ENCODE assay signal across 8 mouse cellular contexts in genomic region chr16:32661493-32661921, GRCm38 (mm10). TPM values are rescaled to one million over a fixed set of nuclear protein-coding genes. Genes with fewer than 3 reads are reported as not detected.
DNase-seq lines count a peak whose midpoint lies in the region; ATAC-seq and TF ChIP-seq lines count a peak whose summit lies in the region.

No protein-coding gene starts in this region.

- H3K4me3 ChIP-seq in liver, embryonic 11.5 days (ENCODE audit: low read depth, low read length) = no peak overlapping the region
- H3K4me3 ChIP-seq in embryonic facial prominence, embryonic 14.5 days (ENCODE audit: low read depth, low read length) = no peak overlapping the region
- peak overlapping the region; percentile 29 for H3K4me3 ChIP-seq in hindbrain, embryonic 15.5 days
- peak overlapping the region; percentile 21 for H3K4me3 ChIP-seq in midbrain, postnatal 0 days (ENCODE audit: low read depth, low read length)

- 55% methylated on average over 10 of the region's 10 CpGs for WGBS in liver, embryonic 11.5 days
- WGBS in embryonic facial prominence, embryonic 14.5 days = 42% methylated on average over 6 of the region's 10 CpGs
- WGBS in hindbrain, embryonic 15.5 days = 32% methylated on average over 10 of the region's 10 CpGs
- whole genome bisulfite sequencing in midbrain, postnatal 0 days = 33% methylated on average over 10 of the region's 10 CpGs

- H3K4me2 ChIP-seq in liver, embryonic 11.5 days = peak overlapping the region; percentile 35
- peak overlapping the region; percentile 31 for H3K4me2 ChIP-seq in embryonic facial prominence, embryonic 14.5 days (ENCODE audit: low read depth, low read length)
- H3K4me2 ChIP-seq in hindbrain, embryonic 15.5 days = peak overlapping the region; percentile 78
- peak overlapping the region; percentile 44 for H3K4me2 ChIP-seq in midbrain, postnatal 0 days (ENCODE audit: low read depth, low read length, poor library complexity, severe bottlenecking)

- H3K36me3 ChIP-seq in liver, embryonic 11.5 days (ENCODE audit: control insufficient read depth, insufficient read depth, low read length) = no peaks in the 10 kb centered on the region
- peaks cover 17% of the 10 kb centered on the region for H3K36me3 ChIP-seq in embryonic facial prominence, embryonic 14.5 days (ENCODE audit: control insufficient read depth, insufficient read depth, low read length)
- H3K36me3 ChIP-seq in hindbrain, embryonic 15.5 days = no peaks in the 10 kb centered on the region
- peaks cover 12% of the 10 kb centered on the region for H3K36me3 ChIP-seq in midbrain, postnatal 0 days (ENCODE audit: insufficient read depth, low read length)

- no peak for TF ChIP-seq CTCF in midbrain, postnatal 0 days (IDR thresholded peaks at IDR 0.05)

- no peaks in the 10 kb centered on the region for H3K27me3 ChIP-seq in liver, embryonic 11.5 days (replicated peaks; ENCODE audit: control insufficient read depth, insufficient read depth, low read length)
- no peaks in the 10 kb centered on the region for H3K27me3 ChIP-seq in embryonic facial prominence, embryonic 14.5 days (replicated peaks; ENCODE audit: control insufficient read depth, insufficient read depth, low read length)
- no peaks in the 10 kb centered on the region for H3K27me3 ChIP-seq in hindbrain, embryonic 15.5 days
- H3K27me3 ChIP-seq in midbrain, postnatal 0 days (ENCODE audit: insufficient read depth, low read length) = no peaks in the 10 kb centered on the region

- ATAC-seq in liver, embryonic 11.5 days (replicated peaks; ENCODE audit: low FRiP score) = no peak
- ATAC-seq in embryonic facial prominence, embryonic 14.5 days (ENCODE audit: low read depth) = 0 out of 2 replicates have a peak, but pooled peaks have one; percentile 13
- peak; percentile 24; the same call in 1 of the 2 replicates for ATAC-seq in hindbrain, embryonic 15.5 days (ENCODE audit: low FRiP score, low read depth)
- peak; percentile 31 for ATAC-seq in midbrain, postnatal 0 days (ENCODE audit: low FRiP score)

- DNase-seq in liver, embryonic 11.5 days (ENCODE audit: low spot score) = no peak
- no peak for DNase-seq in liver
- DNase-seq in embryonic facial prominence, embryonic 14.5 days (ENCODE audit: low spot score) = no peak
- DNase-seq in midbrain, postnatal 0 days (ENCODE audit: low spot score) = no peak
- no peak for DNase-seq in layer of hippocampus, postnatal 36 days
- no peak for DNase-seq in frontal cortex, adult 2 months (ENCODE audit: extremely low spot score in 1 of 2, low spot score in 1 of 2)
- DNase-seq in layer of hippocampus, postnatal 25 days (ENCODE audit: extremely low spot score in 1 of 2, low spot score in 1 of 2) = no peak

- peak overlapping the region; percentile 9; the same call in 1 of the 2 replicates for H3K27ac ChIP-seq in liver, embryonic 11.5 days (ENCODE audit: low read depth, low read length)
- H3K27ac ChIP-seq in embryonic facial prominence, embryonic 14.5 days (replicated peaks; ENCODE audit: low read depth, low read length) = peak overlapping the region; percentile 78
- peak overlapping the region; percentile 90 for H3K27ac ChIP-seq in hindbrain, embryonic 15.5 days (replicated peaks)
- peak overlapping the region; percentile 78 for H3K27ac ChIP-seq in midbrain, postnatal 0 days (ENCODE audit: low read depth, low read length)

- no peaks in the 10 kb centered on the region for H3K9me3 ChIP-seq in liver, embryonic 11.5 days (ENCODE audit: control insufficient read depth, low read length)
- H3K9me3 ChIP-seq in embryonic facial prominence, embryonic 14.5 days (ENCODE audit: control insufficient read depth, low read length) = no peaks in the 10 kb centered on the region
- H3K9me3 ChIP-seq in hindbrain, embryonic 15.5 days = no peaks in the 10 kb centered on the region
- no peaks in the 10 kb centered on the region for H3K9me3 ChIP-seq in midbrain, postnatal 0 days (ENCODE audit: low read length)

- H3K9ac ChIP-seq in liver, embryonic 11.5 days (ENCODE audit: low read depth, low read length) = peak overlapping the region; percentile 39; the same call in 1 of the 2 replicates
- H3K9ac ChIP-seq in embryonic facial prominence, embryonic 14.5 days (ENCODE audit: low read depth, low read length) = peak overlapping the region; percentile 51
- peak overlapping the region; percentile 35 for H3K9ac ChIP-seq in hindbrain, embryonic 15.5 days
- peak overlapping the region; percentile 45 for H3K9ac ChIP-seq in midbrain, postnatal 0 days (replicated peaks; ENCODE audit: low read length, poor library complexity, severe bottlenecking)

- peaks cover 90% of the 10 kb centered on the region for H3K4me1 ChIP-seq in liver, embryonic 11.5 days (replicated peaks; ENCODE audit: control insufficient read depth, insufficient read depth, low read length)
- peaks cover 36% of the 10 kb centered on the region for H3K4me1 ChIP-seq in embryonic facial prominence, embryonic 14.5 days (ENCODE audit: control insufficient read depth, insufficient read depth, low read length)
- H3K4me1 ChIP-seq in hindbrain, embryonic 15.5 days (replicated peaks) = peaks cover 82% of the 10 kb centered on the region
- peaks cover 17% of the 10 kb centered on the region for H3K4me1 ChIP-seq in midbrain, postnatal 0 days (ENCODE audit: insufficient read depth, low read length)

RNA-seq across cellular contexts. Expression of gene Tnk2, which starts 17.8 kb away (rescaled TPM):
- polyA plus RNA-seq in liver, embryonic 11.5 days (2014; fragmentation: Nextera tagmentation; extraction: Ambion mirVana) = 10.8 and 11.6 TPM in 2 replicates
- 14.6 and 14.8 TPM in 2 replicates for polyA plus RNA-seq in embryonic facial prominence, embryonic 14.5 days (2014; fragmentation: Nextera tagmentation; extraction: Ambion mirVana)
- 19.3 and 25.9 TPM in 2 replicates for polyA plus RNA-seq in hindbrain, embryonic 15.5 days (2015; fragmentation: Nextera tagmentation; extraction: Ambion mirVana)
- 69.1 and 81.7 TPM in 2 replicates for total RNA-seq in midbrain, postnatal 0 days (2014; rRNA removed)
- 15.7 and 16.5 TPM in 2 replicates for polyA plus RNA-seq in midbrain, postnatal 0 days (2015; fragmentation: Nextera tagmentation; extraction: Ambion mirVana)
- 100 to 1,000 TPM; 189 to 197 TPM for total RNA-seq in layer of hippocampus, postnatal 36 days (2021)
- polyA plus RNA-seq in frontal cortex, adult 2 months (2012; rRNA removed) = 175 and 204 TPM in 2 replicates
- total RNA-seq in layer of hippocampus, postnatal 25 days (2021) = 100 to 1,000 TPM; 163 to 165 TPM

RNA-seq across cellular contexts. Expression of gene Tfrc, which starts 52.8 kb away (rescaled TPM):
- polyA plus RNA-seq in liver, embryonic 11.5 days (2014; fragmentation: Nextera tagmentation; extraction: Ambion mirVana) = 220 and 245 TPM in 2 replicates
- 40.2 and 40.4 TPM in 2 replicates for polyA plus RNA-seq in embryonic facial prominence, embryonic 14.5 days (2014; fragmentation: Nextera tagmentation; extraction: Ambion mirVana)
- 29.9 and 33.5 TPM in 2 replicates for polyA plus RNA-seq in hindbrain, embryonic 15.5 days (2015; fragmentation: Nextera tagmentation; extraction: Ambion mirVana)
- 51.2 and 91.4 TPM in 2 replicates for total RNA-seq in midbrain, postnatal 0 days (2014; rRNA removed)
- 39.8 and 40.6 TPM in 2 replicates for polyA plus RNA-seq in midbrain, postnatal 0 days (2015; fragmentation: Nextera tagmentation; extraction: Ambion mirVana)
- 10 to 100 TPM; 55.9 to 62.1 TPM for total RNA-seq in layer of hippocampus, postnatal 36 days (2021)
- 86.9 and 96.3 TPM in 2 replicates for polyA plus RNA-seq in frontal cortex, adult 2 months (2012; rRNA removed)
- 10 to 100 TPM; 59.3 to 67.3 TPM for total RNA-seq in layer of hippocampus, postnatal 25 days (2021)

Comparison
In these comparisons a context has a peak if more than half of its experiments do, and no peak if none do; other contexts are left out.
1. H3K27ac ChIP-seq: peak in every context shown above with its lines; median percentile 90 in hindbrain, embryonic 15.5 days; 78 in embryonic facial prominence, embryonic 14.5 days; 78 in midbrain, postnatal 0 days; 9 in liver, embryonic 11.5 days.
2. H3K4me3 ChIP-seq: peak in hindbrain, embryonic 15.5 days (single experiment) and midbrain, postnatal 0 days (single experiment); none in liver, embryonic 11.5 days (single experiment) and embryonic facial prominence, embryonic 14.5 days (single experiment).
3. Peak in every context shown above with its lines, with median percentiles within 50 percentile points of each other: H3K4me2 ChIP-seq and H3K9ac ChIP-seq.